In the genomic region with DNA sequence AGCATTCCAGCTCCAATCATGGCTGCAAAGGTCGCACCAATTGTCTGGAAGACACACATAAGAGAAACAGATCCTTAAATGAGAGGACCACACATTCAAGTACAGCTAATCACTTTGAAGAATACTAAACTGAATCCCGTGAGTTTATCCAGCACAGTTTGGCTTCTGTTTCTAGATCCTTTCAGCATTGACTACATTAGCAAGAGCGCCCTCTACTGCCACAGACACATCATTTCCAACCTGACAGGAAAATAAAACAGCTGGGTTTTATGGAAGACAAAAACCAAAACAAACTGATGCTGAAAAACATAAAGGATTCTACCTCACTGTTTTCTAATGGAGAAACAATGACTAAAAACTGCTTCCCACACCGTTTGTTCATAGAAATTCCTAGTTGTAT, we compare ENCODE assay signal across 9 mouse cellular contexts. TPM values are rescaled to one million over a fixed set of nuclear protein-coding genes. Genes with fewer than 3 reads are reported as not detected.
A peak's percentile ranks its signal among the peaks of the same experiment; 100 is the strongest.
DNase-seq lines count a peak whose midpoint lies in the region; ATAC-seq lines count a peak whose summit lies in the region.
"Had no signal": no experiment of that assay in that cellular context is flagged by ENCODE, and none has a peak within 500 bp of the region (broad histone marks: within the 10 kb centered on the region; RNA-seq: fewer than 3 reads in every experiment).

No protein-coding gene starts in this region.

- peak; percentile 20 to 48 for DNase-seq in heart, adult 18-20 months
- no peak for DNase-seq in heart, adult 9 months (ENCODE audit: low spot score in 2 of 2)
- peak; percentile 14 for DNase-seq in ovary, postnatal 14 days (ENCODE audit: low spot score)
- no peak for DNase-seq in ovary, adult 18-20 months (ENCODE audit: low spot score)
- DNase-seq in brain, adult 2 months (ENCODE audit: low read depth, low spot score): peak; percentile 74
- peak; percentile 19 to 33 for DNase-seq in natural killer cell, adult 2 months (ENCODE audit: low spot score in 2 of 2)
- no peak for DNase-seq in forebrain, embryonic 11.5 days (ENCODE audit: low spot score)

- WGBS in forebrain, embryonic 11.5 days: 51% methylated on average over 4 of the region's 4 CpGs

- H3K9me3 ChIP-seq in forebrain, embryonic 11.5 days (ENCODE audit: control insufficient read depth, low read length): no peaks in the 10 kb centered on the region
- H3K9me3 ChIP-seq: neural tube, embryonic 13.5 days had no signal

- peak; percentile 62 to 73; a peak in 3 of 4 replicates for ATAC-seq in hematopoietic stem cell, adult 5-6 weeks (replicated peaks in 1 of 2; ENCODE audit: insufficient read depth in 1 of 2, low FRiP score in 2 of 2, low TSS enrichment in 1 of 2, low read depth in 1 of 2, poor library complexity in 2 of 2, severe bottlenecking in 2 of 2)
- no peak for ATAC-seq in forebrain, embryonic 11.5 days (replicated peaks; ENCODE audit: low FRiP score)

- H3K27me3 ChIP-seq in forebrain, embryonic 11.5 days (ENCODE audit: control insufficient read depth, insufficient read depth, low read length): no peaks in the 10 kb centered on the region
- H3K27me3 ChIP-seq: neural tube, embryonic 13.5 days had no signal

- no peak overlapping the region for H3K4me2 ChIP-seq in forebrain, embryonic 11.5 days (ENCODE audit: low read depth, low read length, severe bottlenecking)
- H3K4me2 ChIP-seq: neural tube, embryonic 13.5 days had no signal

- H3K9ac ChIP-seq in forebrain, embryonic 11.5 days (ENCODE audit: low read length): no peak overlapping the region
- H3K9ac ChIP-seq: neural tube, embryonic 13.5 days had no signal

- H3K4me1 ChIP-seq in forebrain, embryonic 11.5 days (replicated peaks; ENCODE audit: control insufficient read depth, insufficient read depth, low read length): no peaks in the 10 kb centered on the region
- H3K4me1 ChIP-seq: neural tube, embryonic 13.5 days had no signal

- H3K36me3 ChIP-seq in forebrain, embryonic 11.5 days (ENCODE audit: control insufficient read depth, insufficient read depth, low read length): no peaks in the 10 kb centered on the region; the same call in 1 of the 2 replicates

- no peak overlapping the region for H3K27ac ChIP-seq in forebrain, embryonic 11.5 days (ENCODE audit: low read depth, low read length)
- H3K27ac ChIP-seq: neural tube, embryonic 13.5 days had no signal

- no peak overlapping the region for H3K4me3 ChIP-seq in forebrain, embryonic 11.5 days (ENCODE audit: low read depth, low read length)
- H3K4me3 ChIP-seq: neural tube, embryonic 13.5 days had no signal

RNA-seq across cellular contexts. Expression of a gene that starts 7.4 kb away (rescaled TPM):
- 100 to 1,000 TPM; 653 to 717 TPM for total RNA-seq in heart, adult 18-20 months (2021)
- 107 and 160 TPM in 2 replicates for total RNA-seq in hematopoietic stem cell, adult 5-6 weeks (2017)
- polyA plus RNA-seq in forebrain, embryonic 11.5 days (2014; fragmentation: Nextera tagmentation; extraction: Ambion mirVana): 189 and 196 TPM in 2 replicates

RNA-seq across cellular contexts. Expression of a gene that starts 13.8 kb away (rescaled TPM):
- under 1 TPM in 1 of 2 experiments, not detected in 1; 0.57 TPM for total RNA-seq in heart, adult 18-20 months (2021)
- 0.40 and 1.1 TPM in 2 replicates for total RNA-seq in hematopoietic stem cell, adult 5-6 weeks (2017)
- 0.41 and 0.47 TPM in 2 replicates for polyA plus RNA-seq in forebrain, embryonic 11.5 days (2014; fragmentation: Nextera tagmentation; extraction: Ambion mirVana)

RNA-seq across cellular contexts. Expression of a gene that starts 29.5 kb away (rescaled TPM):
- under 1 TPM in 1 of 2 experiments, not detected in 1; 0.05 TPM for total RNA-seq in heart, adult 18-20 months (2021)
- not detected in 2 replicates for total RNA-seq in hematopoietic stem cell, adult 5-6 weeks (2017)
- 1.0 and 1.2 TPM in 2 replicates for polyA plus RNA-seq in forebrain, embryonic 11.5 days (2014; fragmentation: Nextera tagmentation; extraction: Ambion mirVana)

RNA-seq across cellular contexts. Expression of a gene that starts 59.9 kb away (rescaled TPM):
- total RNA-seq in heart, adult 18-20 months (2021): not detected
- total RNA-seq in hematopoietic stem cell, adult 5-6 weeks (2017): not detected in 2 replicates
- not detected in 2 replicates for polyA plus RNA-seq in forebrain, embryonic 11.5 days (2014; fragmentation: Nextera tagmentation; extraction: Ambion mirVana)
- polyA plus RNA-seq: neural tube, embryonic 13.5 days had no signal

Comparison
In these comparisons a context has a peak if more than half of its experiments do, and no peak if none do; other contexts are left out.
1. DNase-seq: peak in heart, adult 18-20 months (2 of 2), ovary, postnatal 14 days (single experiment), brain, adult 2 months (single experiment) and natural killer cell, adult 2 months (2 of 2); none in heart, adult 9 months (0 of 2), ovary, adult 18-20 months (single experiment) and forebrain, embryonic 11.5 days (single experiment).